Mouse (Mus musculus) olfactory bulb, adult 2 months (tissue): ENCODE measurements around the gene Oosp2.

Experiments used
- CTCF ChIP-seq: fragments of 200-500 bp; IDR thresholded peaks from 2 replicates; pipeline ENCODE4 v1.5.1; 2012; ENCODE audit warnings: low read depth, mild to moderate bottlenecking, low read length, moderate library complexity; ENCODE audit not compliant: insufficient read depth
- POLR2A ChIP-seq: fragments of 200-500 bp; IDR thresholded peaks from 2 replicates; pipeline ENCODE4 v1.6.1; 2012; ENCODE audit warnings: mild to moderate bottlenecking, low read depth, low read length, moderate library complexity; ENCODE audit not compliant: insufficient read depth

DNA sequence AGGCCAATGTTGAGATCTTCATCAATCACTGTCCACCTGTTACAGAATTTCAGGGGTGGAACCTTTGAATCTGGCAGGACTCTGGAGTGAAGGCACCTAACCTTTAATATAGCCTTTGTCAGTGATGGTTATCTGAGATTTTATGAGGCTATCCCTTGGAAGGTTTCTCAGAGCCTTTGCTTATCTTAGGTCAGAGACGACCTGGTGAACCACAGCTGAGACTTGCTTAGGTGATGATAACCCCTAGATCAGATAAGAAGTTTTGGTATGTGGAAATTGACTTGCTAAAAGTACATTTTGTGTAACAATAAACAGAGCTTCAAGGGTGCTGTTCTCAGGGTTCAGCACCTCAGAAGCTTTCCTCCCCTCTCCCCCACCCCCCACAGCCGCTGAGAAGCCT is 48.1 kb downstream of the Oosp2 start:
- TF ChIP-seq CTCF (no peak), POLR2A (no peak)
